Mouse (Mus musculus): ENCODE results near the gene Aqp1.

DNA sequence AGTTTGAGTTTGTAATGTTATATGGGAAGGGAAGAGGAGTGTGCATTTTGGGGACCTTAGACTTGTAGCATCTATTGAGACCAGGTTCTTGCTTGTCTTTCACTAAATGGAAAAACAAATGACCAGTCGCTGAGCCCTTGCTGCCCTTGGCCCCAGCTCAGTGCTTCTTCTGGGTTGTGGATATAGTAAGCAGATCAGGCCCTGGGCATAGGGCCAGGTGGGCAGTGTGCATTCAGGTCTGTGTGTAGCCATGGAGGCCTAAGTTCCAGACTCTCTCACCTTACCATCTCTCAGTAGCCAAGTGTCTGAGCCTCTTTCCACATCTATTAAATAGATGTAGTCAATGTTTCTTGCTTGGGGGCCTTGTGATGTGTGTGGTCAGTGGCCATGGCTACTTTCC is 40.9 kb upstream of the Aqp1 start:
- no peak for TF ChIP-seq POLR2A (IDR thresholded peaks at IDR 0.05; ENCODE audit: borderline replicate concordance, extremely low read depth, low read depth, low read length)
- no peak for TF ChIP-seq CTCF (IDR thresholded peaks at IDR 0.05; ENCODE audit: insufficient read depth, low read length)

Data from lung, adult 2 months (tissue).